Mouse (Mus musculus): ENCODE data around the gene Svep1. TPM values are rescaled to one million over a fixed set of nuclear protein-coding genes. Genes with fewer than 3 reads are reported as not detected.

The Svep1 gene
- total RNA-seq (2014; rRNA removed) (0.46 and 0.60 TPM in 2 replicates), polyA plus RNA-seq (2012; rRNA removed) (0.12 and 0.20 TPM in 2 replicates)

GRCm38 (mm10) chr4:58206115-58206945 is at the start of gene Svep1:
Svep1 (minus strand) TSS chr4:58206859.
- WGBS: 2% methylated on average over 47 of the region's 47 CpGs

GRCm38 (mm10) chr4:58253410-58253809 is 46.8 kb upstream of the Svep1 start:
- WGBS: 23% methylated on average over 5 of the region's 5 CpGs
- Histone ChIP-seq H3K27me3 (ENCODE audit: control insufficient read depth, insufficient read depth, low read length) (no peaks in the 10 kb centered on the region), H3K4me3 (ENCODE audit: insufficient read depth, low read depth, low read length) (no peak overlapping the region), H3K9ac (ENCODE audit: low read depth, low read length) (no peak overlapping the region), H3K27ac (replicated peaks; ENCODE audit: insufficient read depth, low read depth, low read length) (no peak overlapping the region), H3K36me3 (ENCODE audit: control insufficient read depth, insufficient read depth, low read length) (no peaks in the 10 kb centered on the region), H3K79me2 (ENCODE audit: control insufficient read depth, insufficient read depth, low read length) (no peaks in the 10 kb centered on the region), H3K4me1 (ENCODE audit: control insufficient read depth, insufficient read depth, low read length) (no peaks in the 10 kb centered on the region)
- DNase-seq (ENCODE audit: extremely low read depth, low read depth, low spot score): peak; percentile 33
- TF ChIP-seq CTCF (IDR thresholded peaks at IDR 0.05; ENCODE audit: low read depth, low read length) (peak; percentile 10; the same call in 1 of the 2 replicates), POLR2A (IDR thresholded peaks at IDR 0.05; ENCODE audit: extremely low read depth, insufficient read depth, low read length) (no peak)

More at GRCm38 (mm10) chr4:58206115-58206945, at the start of gene Svep1:
- H3K27me3 ChIP-seq (ENCODE audit: control insufficient read depth, insufficient read depth, low read length): peaks cover 7% of the 10 kb centered on the region; the same call in 1 of the 2 replicates
- peak within 1 kb of the TSS; percentile 59; the same call in 1 of the 2 replicates for H3K4me3 ChIP-seq (ENCODE audit: insufficient read depth, low read depth, low read length)
- DNase-seq (ENCODE audit: extremely low read depth, low read depth, low spot score): no peak
- no peak within 1 kb of the TSS for H3K9ac ChIP-seq (ENCODE audit: low read depth, low read length)
- no peaks in the 10 kb centered on the region for H3K79me2 ChIP-seq (ENCODE audit: control insufficient read depth, insufficient read depth, low read length)
- H3K36me3 ChIP-seq (ENCODE audit: control insufficient read depth, insufficient read depth, low read length): no peaks in the 10 kb centered on the region
- TF ChIP-seq CTCF (IDR thresholded peaks at IDR 0.05; ENCODE audit: low read depth, low read length) (no peak), POLR2A (IDR thresholded peaks at IDR 0.05; ENCODE audit: extremely low read depth, insufficient read depth, low read length) (no peak)
- H3K27ac ChIP-seq (replicated peaks; ENCODE audit: insufficient read depth, low read depth, low read length): no peak within 1 kb of the TSS
- H3K4me1 ChIP-seq (ENCODE audit: control insufficient read depth, insufficient read depth, low read length): no peaks in the 10 kb centered on the region; the same call in 1 of the 2 replicates

- no peaks in the 10 kb centered on the region for H3K4me1 ChIP-seq (ENCODE audit: control insufficient read depth, insufficient read depth, low read length)
- TF ChIP-seq POLR2A (IDR thresholded peaks at IDR 0.05; ENCODE audit: extremely low read depth, insufficient read depth, low read length) (no peak), CTCF (IDR thresholded peaks at IDR 0.05; ENCODE audit: low read depth, low read length) (no peak)
- no peaks in the 10 kb centered on the region for H3K36me3 ChIP-seq (ENCODE audit: control insufficient read depth, insufficient read depth, low read length)
- H3K27me3 ChIP-seq (ENCODE audit: control insufficient read depth, insufficient read depth, low read length): no peaks in the 10 kb centered on the region
- H3K4me3 ChIP-seq (ENCODE audit: insufficient read depth, low read depth, low read length): no peak overlapping the region
- H3K27ac ChIP-seq (replicated peaks; ENCODE audit: insufficient read depth, low read depth, low read length): no peak overlapping the region
- 87% methylated on average over 3 of the region's 3 CpGs for WGBS
- no peak for DNase-seq (ENCODE audit: extremely low read depth, low read depth, low spot score)
- H3K79me2 ChIP-seq (ENCODE audit: control insufficient read depth, insufficient read depth, low read length): no peaks in the 10 kb centered on the region
- no peak overlapping the region for H3K9ac ChIP-seq (ENCODE audit: low read depth, low read length)
Measured at GRCm38 (mm10) chr4:58252381-58252780, 45.7 kb upstream of the Svep1 start.

- Histone ChIP-seq H3K4me3 (ENCODE audit: insufficient read depth, low read depth, low read length) (no peak overlapping the region), H3K27ac (replicated peaks; ENCODE audit: insufficient read depth, low read depth, low read length) (no peak overlapping the region), H3K9ac (ENCODE audit: low read depth, low read length) (no peak overlapping the region), H3K4me1 (ENCODE audit: control insufficient read depth, insufficient read depth, low read length) (no peaks in the 10 kb centered on the region), H3K36me3 (ENCODE audit: control insufficient read depth, insufficient read depth, low read length) (no peaks in the 10 kb centered on the region), H3K27me3 (ENCODE audit: control insufficient read depth, insufficient read depth, low read length) (no peaks in the 10 kb centered on the region), H3K79me2 (ENCODE audit: control insufficient read depth, insufficient read depth, low read length) (no peaks in the 10 kb centered on the region)
- TF ChIP-seq POLR2A (IDR thresholded peaks at IDR 0.05; ENCODE audit: extremely low read depth, insufficient read depth, low read length) (no peak), CTCF (IDR thresholded peaks at IDR 0.05; ENCODE audit: low read depth, low read length) (no peak)
- 75% methylated on average over 1 of the region's 1 CpGs for WGBS
- DNase-seq (ENCODE audit: extremely low read depth, low read depth, low spot score): no peak
Measured at GRCm38 (mm10) chr4:58245544-58245943, 38.9 kb upstream of the Svep1 start.

GRCm38 (mm10) chr4:58240416-58240815 is 33.8 kb upstream of the Svep1 start:
- WGBS: 79% methylated on average over 7 of the region's 7 CpGs
- DNase-seq (ENCODE audit: extremely low read depth, low read depth, low spot score): no peak
- TF ChIP-seq CTCF (IDR thresholded peaks at IDR 0.05; ENCODE audit: low read depth, low read length) (no peak), POLR2A (IDR thresholded peaks at IDR 0.05; ENCODE audit: extremely low read depth, insufficient read depth, low read length) (no peak)

GRCm38 (mm10) chr4:58235828-58236227 is 29.2 kb upstream of the Svep1 start:
- WGBS: 39% methylated on average over 6 of the region's 6 CpGs
- Histone ChIP-seq H3K79me2 (ENCODE audit: control insufficient read depth, insufficient read depth, low read length) (no peaks in the 10 kb centered on the region), H3K4me1 (ENCODE audit: control insufficient read depth, insufficient read depth, low read length) (no peaks in the 10 kb centered on the region), H3K36me3 (ENCODE audit: control insufficient read depth, insufficient read depth, low read length) (no peaks in the 10 kb centered on the region), H3K9ac (ENCODE audit: low read depth, low read length) (no peak overlapping the region), H3K27ac (replicated peaks; ENCODE audit: insufficient read depth, low read depth, low read length) (no peak overlapping the region), H3K4me3 (ENCODE audit: insufficient read depth, low read depth, low read length) (no peak overlapping the region), H3K27me3 (ENCODE audit: control insufficient read depth, insufficient read depth, low read length) (no peaks in the 10 kb centered on the region)
- no peak for TF ChIP-seq POLR2A (IDR thresholded peaks at IDR 0.05; ENCODE audit: extremely low read depth, insufficient read depth, low read length)
- no peak for TF ChIP-seq CTCF (IDR thresholded peaks at IDR 0.05; ENCODE audit: low read depth, low read length)
- no peak for DNase-seq (ENCODE audit: extremely low read depth, low read depth, low spot score)

More at GRCm38 (mm10) chr4:58240416-58240815, 33.8 kb upstream of the Svep1 start:
- no peaks in the 10 kb centered on the region for H3K36me3 ChIP-seq (ENCODE audit: control insufficient read depth, insufficient read depth, low read length)
- H3K4me3 ChIP-seq (ENCODE audit: insufficient read depth, low read depth, low read length): no peak overlapping the region
- no peak overlapping the region for H3K27ac ChIP-seq (replicated peaks; ENCODE audit: insufficient read depth, low read depth, low read length)
- no peaks in the 10 kb centered on the region for H3K79me2 ChIP-seq (ENCODE audit: control insufficient read depth, insufficient read depth, low read length)
- H3K27me3 ChIP-seq (ENCODE audit: control insufficient read depth, insufficient read depth, low read length): no peaks in the 10 kb centered on the region
- H3K4me1 ChIP-seq (ENCODE audit: control insufficient read depth, insufficient read depth, low read length): no peaks in the 10 kb centered on the region
- H3K9ac ChIP-seq (ENCODE audit: low read depth, low read length): no peak overlapping the region
